27 mouse cellular contexts compared by ENCODE assay signal in genomic region chr15:62122265-62123023, GRCm38 (mm10).
A peak's percentile ranks its signal among the peaks of the same experiment; 100 is the strongest.
DNase-seq lines count a peak whose midpoint lies in the region; ATAC-seq and TF ChIP-seq lines count a peak whose summit lies in the region.
"Had no signal": no experiment of that assay in that cellular context is flagged by ENCODE, and none has a peak within 500 bp of the region (broad histone marks: within the 10 kb centered on the region; RNA-seq: fewer than 3 reads in every experiment).

No protein-coding gene starts in this region.

- no peak overlapping the region for H3K4me2 ChIP-seq in midbrain, postnatal 0 days (ENCODE audit: low read depth, low read length, poor library complexity, severe bottlenecking)
- peak overlapping the region; percentile 59 for H3K4me2 ChIP-seq in liver, embryonic 14.5 days (ENCODE audit: low read depth)
- H3K4me2 ChIP-seq: forebrain, embryonic 13.5 days; heart, embryonic 15.5 days; hindbrain, embryonic 15.5 days; limb, embryonic 15.5 days; midbrain, embryonic 12.5 days; stomach, embryonic 15.5 days had no signal

- DNase-seq in midbrain, embryonic 10.5 days (ENCODE audit: low spot score): no peak
- no peak for DNase-seq in midbrain, postnatal 0 days (ENCODE audit: low spot score)
- peak; percentile 51 to 55 (median 52) for DNase-seq in liver, embryonic 14.5 days (ENCODE audit: low read depth in 3 of 3, low spot score in 3 of 3)
- DNase-seq in embryo, embryonic 10.5 days (ENCODE audit: low spot score): no peak
- DNase-seq in right cerebral cortex, postnatal 36 days (ENCODE audit: low spot score in 2 of 2): no peak
- no peak for DNase-seq in cerebellum, adult 2 months
- DNase-seq: adrenal gland, adult 8-10 months; B cell, adult 2 months; cerebellum, adult 9-10 months; gastrocnemius, adult 2 months; heart, postnatal 4 days; kidney, adult 2 months; kidney, postnatal 10 days; lung, postnatal 4 days; retina, postnatal 1 day; right cerebral cortex, postnatal 25 days; thymus, postnatal 25 days had no signal

- TF ChIP-seq EP300 in liver, embryonic 14.5 days (IDR thresholded peaks at IDR 0.05; ENCODE audit: low read depth): peak; percentile 84

- TF ChIP-seq POLR2A in cerebellum, adult 2 months (IDR thresholded peaks at IDR 0.05; ENCODE audit: borderline replicate concordance, insufficient read depth, low read length): no peak

- H3K9ac ChIP-seq in midbrain, postnatal 0 days (replicated peaks; ENCODE audit: low read length, poor library complexity, severe bottlenecking): no peak overlapping the region
- H3K9ac ChIP-seq in liver, embryonic 14.5 days (replicated peaks): peak overlapping the region; percentile 42
- H3K9ac ChIP-seq: forebrain, embryonic 13.5 days; heart, embryonic 15.5 days; hindbrain, embryonic 15.5 days; limb, embryonic 15.5 days; midbrain, embryonic 12.5 days; stomach, embryonic 15.5 days had no signal

- no peak for ATAC-seq in midbrain, postnatal 0 days (ENCODE audit: low FRiP score)
- peak; percentile 55 for ATAC-seq in erythroblast, adult 5-6 weeks (replicated peaks; ENCODE audit: low FRiP score, poor library complexity, severe bottlenecking)
- ATAC-seq in liver, embryonic 14.5 days (ENCODE audit: insufficient read depth): peak; percentile 88
- ATAC-seq: activated CD4-positive, CD25-positive, alpha-beta regulatory T cell, adult 4 months; forebrain, embryonic 13.5 days had no signal

- no peak for TF ChIP-seq CTCF in midbrain, postnatal 0 days (IDR thresholded peaks at IDR 0.05)
- TF ChIP-seq CTCF in liver, embryonic 14.5 days (IDR thresholded peaks at IDR 0.05; ENCODE audit: low read depth): no peak
- TF ChIP-seq CTCF in cerebellum, adult 2 months (IDR thresholded peaks at IDR 0.05; ENCODE audit: borderline replicate concordance, insufficient read depth, low read depth, low read length): no peak

- no peaks in the 10 kb centered on the region for H3K9me3 ChIP-seq in midbrain, embryonic 10.5 days (replicated peaks)
- H3K9me3 ChIP-seq in midbrain, postnatal 0 days (ENCODE audit: low read length): no peaks in the 10 kb centered on the region
- H3K9me3 ChIP-seq in liver, embryonic 14.5 days (ENCODE audit: control insufficient read depth, low read length): no peaks in the 10 kb centered on the region
- H3K9me3 ChIP-seq: forebrain, embryonic 13.5 days; heart, embryonic 15.5 days; hindbrain, embryonic 15.5 days; limb, embryonic 15.5 days; midbrain, embryonic 12.5 days; stomach, embryonic 15.5 days had no signal

- H3K4me3 ChIP-seq in midbrain, embryonic 10.5 days: no peak overlapping the region
- H3K4me3 ChIP-seq in midbrain, postnatal 0 days (ENCODE audit: low read depth, low read length): no peak overlapping the region
- H3K4me3 ChIP-seq in liver, embryonic 14.5 days (ENCODE audit: insufficient read depth in 1 of 2, low read depth in 2 of 2, low read length in 2 of 2): peak overlapping the region in 1 of 2 experiments; percentile 6; a peak in 1 of 4 replicates
- H3K4me3 ChIP-seq in cerebellum, adult 2 months (replicated peaks; ENCODE audit: insufficient read depth, low read depth, low read length): no peak overlapping the region
- H3K4me3 ChIP-seq: forebrain, embryonic 13.5 days; gastrocnemius, adult 2 months; heart, embryonic 15.5 days; hindbrain, embryonic 15.5 days; left cerebral cortex, adult 2 months; limb, embryonic 15.5 days; midbrain, embryonic 12.5 days; stomach, embryonic 15.5 days had no signal

- 0 out of 2 replicates have a peak, but pooled peaks cover 4% of the 10 kb centered on the region for H3K27me3 ChIP-seq in midbrain, embryonic 10.5 days (ENCODE audit: low read depth, poor library complexity, severe bottlenecking)
- H3K27me3 ChIP-seq in midbrain, postnatal 0 days (ENCODE audit: insufficient read depth, low read length): 0 out of 2 replicates have a peak, but pooled peaks cover 4% of the 10 kb centered on the region
- no peaks in the 10 kb centered on the region for H3K27me3 ChIP-seq in liver, embryonic 14.5 days (ENCODE audit: control insufficient read depth, insufficient read depth, low read length)
- H3K27me3 ChIP-seq in cerebellum, adult 2 months (ENCODE audit: control insufficient read depth, insufficient read depth, low read length): no peaks in the 10 kb centered on the region; the same call in 1 of the 2 replicates
- H3K27me3 ChIP-seq: CH12.LX; forebrain, embryonic 13.5 days; heart, embryonic 15.5 days; hindbrain, embryonic 15.5 days; limb, embryonic 15.5 days; midbrain, embryonic 12.5 days; stomach, embryonic 15.5 days had no signal

- 0 out of 2 replicates have a peak overlapping the region, but pooled peaks have one; percentile 23 for H3K27ac ChIP-seq in midbrain, embryonic 10.5 days (replicated peaks)
- no peak overlapping the region for H3K27ac ChIP-seq in midbrain, postnatal 0 days (ENCODE audit: low read depth, low read length)
- peak overlapping the region; percentile 76 for H3K27ac ChIP-seq in liver, embryonic 14.5 days
- H3K27ac ChIP-seq in cerebellum, adult 2 months (ENCODE audit: insufficient read depth, low read length): no peak overlapping the region
- H3K27ac ChIP-seq: forebrain, embryonic 13.5 days; gastrocnemius, adult 2 months; heart, embryonic 15.5 days; hindbrain, embryonic 15.5 days; left cerebral cortex, adult 2 months; limb, embryonic 15.5 days; midbrain, embryonic 12.5 days; stomach, embryonic 15.5 days had no signal

- WGBS in midbrain, embryonic 10.5 days: 89% methylated on average over 9 of the region's 9 CpGs
- 92% methylated on average over 9 of the region's 9 CpGs for WGBS in midbrain, postnatal 0 days
- 20% methylated on average over 9 of the region's 9 CpGs for WGBS in liver, embryonic 14.5 days (ENCODE audit: insufficient replicate concordance)
- 80% methylated on average over 9 of the region's 9 CpGs for WGBS in cerebellum, adult 2 months

- H3K36me3 ChIP-seq in midbrain, embryonic 10.5 days: no peaks in the 10 kb centered on the region
- H3K36me3 ChIP-seq in midbrain, postnatal 0 days (ENCODE audit: insufficient read depth, low read length): no peaks in the 10 kb centered on the region
- H3K36me3 ChIP-seq in liver, embryonic 14.5 days (replicated peaks; ENCODE audit: control insufficient read depth, insufficient read depth, low read depth): no peaks in the 10 kb centered on the region
- H3K36me3 ChIP-seq: heart, embryonic 15.5 days; hindbrain, embryonic 15.5 days; limb, embryonic 15.5 days; midbrain, embryonic 12.5 days; stomach, embryonic 15.5 days had no signal

- H3K4me1 ChIP-seq in midbrain, embryonic 10.5 days: peaks cover 12% of the 10 kb centered on the region
- no peaks in the 10 kb centered on the region for H3K4me1 ChIP-seq in midbrain, postnatal 0 days (ENCODE audit: insufficient read depth, low read length)
- peaks cover 31 to 63% of the 10 kb centered on the region in 2 experiments for H3K4me1 ChIP-seq in liver, embryonic 14.5 days (replicated peaks; ENCODE audit: control insufficient read depth in 2 of 2, insufficient read depth in 2 of 2, low read length in 1 of 2)
- no peaks in the 10 kb centered on the region for H3K4me1 ChIP-seq in cerebellum, adult 2 months (ENCODE audit: control insufficient read depth, insufficient read depth, low read length)

Comparison
In these comparisons a context has a peak if more than half of its experiments do, and no peak if none do; other contexts are left out.
1. H3K27ac ChIP-seq: peak in midbrain, embryonic 10.5 days (single experiment) and liver, embryonic 14.5 days (single experiment); none in midbrain, postnatal 0 days (single experiment) and cerebellum, adult 2 months (single experiment).
2. DNase-seq: peak in liver, embryonic 14.5 days (3 of 3); none in midbrain, embryonic 10.5 days (single experiment), midbrain, postnatal 0 days (single experiment), embryo, embryonic 10.5 days (single experiment), right cerebral cortex, postnatal 36 days (0 of 2) and cerebellum, adult 2 months (0 of 2).